Mouse (Mus musculus): ENCODE data around the gene Vps53.

The Vps53 gene

DNA sequence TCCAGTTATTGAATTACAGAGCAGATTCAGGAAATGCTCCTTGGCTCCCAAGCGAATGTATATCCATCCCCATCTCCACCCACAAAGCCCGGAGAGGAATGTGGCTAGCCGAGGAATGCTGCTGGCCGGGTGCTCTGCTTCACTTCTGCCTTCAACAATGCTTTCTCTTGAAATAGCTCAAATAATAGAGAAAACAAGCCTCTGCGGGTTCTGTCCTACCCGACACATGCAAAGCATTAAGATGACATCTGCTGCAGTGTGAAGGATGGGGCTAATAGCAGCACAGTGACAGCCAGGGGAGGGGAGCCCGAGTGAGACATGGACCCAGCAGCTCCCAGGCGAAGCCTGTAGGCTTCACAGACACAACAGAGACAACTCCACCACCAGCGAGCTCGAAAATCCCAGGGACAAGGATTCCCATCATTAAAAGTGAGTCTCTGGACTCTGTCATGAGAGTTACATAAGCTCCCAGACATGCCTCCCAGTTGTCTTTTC, 59.0 kb downstream of the Vps53 start:
- CTCF ChIA-PET = interaction anchor here (0.6 kb wide), 1 partner anchor 17 kb away, joined by 5 read pairs; no protein-coding TSS in a partner anchor

DNA sequence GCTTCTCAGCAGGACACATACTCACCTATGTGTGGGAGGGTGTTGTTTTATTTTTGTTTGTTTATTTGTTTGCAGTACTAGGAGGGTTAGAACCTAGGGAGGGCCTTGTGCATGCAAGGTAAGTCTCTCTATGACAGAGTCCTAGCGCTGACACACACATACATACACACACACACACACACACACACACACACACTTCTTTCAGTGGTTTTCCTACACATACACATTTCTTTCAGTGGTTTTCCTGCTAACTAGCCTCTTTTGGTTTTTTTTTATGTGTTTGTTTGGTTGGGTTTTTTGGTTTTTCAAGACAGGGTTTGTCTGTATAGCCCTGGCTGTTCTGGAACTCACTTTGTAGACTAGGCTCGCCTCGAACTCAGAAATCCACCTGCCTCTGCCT, 69.0 kb downstream of the Vps53 start:
- CTCF ChIA-PET = no interaction called here

DNA sequence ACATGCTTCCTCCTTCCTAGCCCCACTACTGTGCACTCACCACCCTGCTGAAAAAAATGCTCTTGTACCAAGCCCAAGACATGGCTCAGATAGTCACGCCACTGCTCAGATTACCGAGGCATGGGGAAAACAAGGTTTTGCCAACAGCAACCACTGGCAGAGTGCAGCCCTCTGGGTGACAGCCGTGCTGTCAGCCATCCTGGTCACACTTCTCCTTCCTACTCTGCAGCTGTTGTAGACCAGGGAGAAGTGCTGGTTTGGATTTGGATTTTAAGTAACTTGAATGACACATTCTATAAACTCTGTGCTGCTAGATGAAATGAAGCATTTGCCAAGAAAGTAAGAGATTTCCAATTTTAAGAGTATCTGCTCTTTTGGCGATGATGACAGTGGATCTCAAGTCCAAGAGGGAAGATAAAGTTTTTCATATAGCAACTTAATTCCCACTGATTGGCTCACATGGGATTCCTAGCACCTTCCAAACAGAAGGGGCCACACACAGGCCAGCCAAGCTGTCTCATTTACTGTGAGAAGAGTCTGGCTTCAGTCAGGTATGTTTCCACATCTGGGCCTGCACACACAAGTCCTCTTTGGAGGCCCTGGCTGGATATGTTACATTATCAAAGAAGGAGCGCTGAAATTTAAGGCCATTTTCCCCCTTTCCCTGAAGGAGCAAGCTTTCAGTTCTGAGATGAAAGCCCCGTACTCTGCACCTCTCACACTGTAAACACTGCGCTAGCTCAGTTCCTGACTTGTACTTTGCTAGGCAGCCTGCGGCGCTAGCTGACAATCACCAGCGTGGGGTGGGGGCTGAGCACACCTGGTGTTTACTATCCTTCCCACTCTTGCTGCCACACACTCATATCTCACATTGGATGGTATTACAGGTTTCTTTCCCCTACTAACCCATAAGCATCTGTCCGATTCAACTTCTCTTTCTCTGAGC, 72.6 kb downstream of the Vps53 start:
- CTCF ChIA-PET = interaction anchor here (0.6 kb wide), 1 partner anchor 28 kb away, joined by 4 read pairs; no protein-coding TSS in a partner anchor

- CTCF ChIA-PET = interaction anchor here (0.9 kb wide), 1 partner anchor 15 kb away, joined by 3 read pairs; no protein-coding TSS in a partner anchor
Measured at GRCm38 (mm10) chr11:76101154-76101553, 78.3 kb downstream of the Vps53 start.

- CTCF ChIA-PET = no interaction called here
Measured at GRCm38 (mm10) chr11:76099193-76099975, 80.1 kb downstream of the Vps53 start.

GRCm38 (mm10) chr11:76093610-76094009, 85.8 kb downstream of the Vps53 start:
- CTCF ChIA-PET = no interaction called here

DNA sequence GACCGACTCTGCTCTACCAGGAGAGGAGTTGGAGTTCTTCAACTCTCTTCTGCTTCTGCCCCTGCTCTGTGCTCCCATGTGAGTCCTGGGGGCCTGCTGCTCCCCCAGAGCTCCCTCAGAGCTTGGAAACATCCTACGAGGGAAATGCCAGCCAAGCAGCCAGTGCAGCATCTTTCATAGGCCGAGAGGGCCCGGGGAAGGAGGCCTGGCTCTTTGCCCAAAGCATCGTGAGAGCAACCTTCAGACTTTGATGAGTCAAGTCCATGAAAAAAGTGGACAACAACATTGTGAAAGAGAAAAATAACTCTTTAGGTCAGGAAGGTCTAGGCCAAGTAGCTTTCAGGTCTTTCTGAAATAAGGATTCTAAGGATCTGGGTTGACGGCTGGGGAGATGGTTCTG, 89.7 kb downstream of the Vps53 start:
- CTCF ChIA-PET = no interaction called here

- CTCF ChIA-PET = interaction anchor here (0.7 kb wide), 1 partner anchor 1130 kb away, joined by 5 read pairs; no protein-coding TSS in a partner anchor
Measured at GRCm38 (mm10) chr11:76088506-76088905, 90.9 kb downstream of the Vps53 start.

DNA sequence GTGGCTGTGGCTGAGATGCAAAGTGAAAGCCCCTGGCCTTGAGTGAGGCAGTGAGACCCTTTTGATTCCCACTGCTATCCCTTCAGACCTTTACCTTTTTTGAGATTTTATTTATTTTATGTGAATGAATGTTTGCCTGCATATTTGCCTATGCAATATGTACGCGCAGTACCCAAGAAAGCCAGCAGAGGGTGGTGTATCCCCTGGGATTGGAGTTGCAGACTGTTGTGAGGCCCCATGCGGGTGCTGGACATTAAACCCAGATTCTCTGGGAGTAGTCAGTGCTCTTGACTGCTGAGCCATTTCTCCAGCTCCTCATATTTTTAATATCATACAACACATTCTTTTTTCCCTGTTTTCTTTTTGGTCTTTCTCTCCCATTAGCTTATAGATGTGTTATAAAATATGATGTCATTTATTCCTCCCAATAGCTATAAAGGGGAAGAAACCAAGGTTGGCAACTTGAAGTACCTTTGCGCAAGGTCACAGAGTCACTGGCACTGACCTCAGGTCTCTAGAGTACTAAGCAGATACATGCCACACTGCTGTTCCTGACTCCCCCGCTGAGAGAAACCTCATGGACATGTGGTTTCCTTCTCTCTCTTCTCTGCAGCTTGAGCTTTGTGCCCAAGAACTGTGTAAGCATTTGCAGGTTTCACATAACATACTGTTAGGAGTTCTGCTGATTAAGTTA, 93.4 kb downstream of the Vps53 start:
- CTCF ChIA-PET = interaction anchor here (0.6 to 1.0 kb wide), 3 partner anchors 15 to 230 kb away, joined by 3 read pairs; no protein-coding TSS in a partner anchor

- CTCF ChIA-PET = no interaction called here
Measured at GRCm38 (mm10) chr11:76084943-76085342, 94.5 kb downstream of the Vps53 start.

DNA sequence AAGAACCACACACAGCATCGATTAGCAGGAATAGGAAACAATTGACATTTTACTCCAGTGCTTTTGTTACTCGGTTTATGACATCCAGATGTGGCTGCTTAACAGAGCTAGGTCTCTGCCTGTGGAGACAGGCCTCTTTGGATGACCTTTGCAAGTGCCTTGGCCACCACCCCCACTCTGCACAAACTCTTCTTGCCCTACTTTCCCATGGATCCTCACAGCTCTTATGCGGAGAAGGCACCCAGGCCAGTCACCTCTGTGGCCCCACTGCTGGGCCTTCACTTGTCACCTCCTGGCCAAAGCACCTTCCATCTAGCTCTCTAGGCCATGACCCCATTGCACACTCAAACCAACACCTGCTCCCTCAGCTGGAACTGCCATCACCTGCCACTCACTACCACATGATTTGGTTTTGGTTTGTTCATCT, 95.5 kb downstream of the Vps53 start:
- CTCF ChIA-PET = no interaction called here

DNA sequence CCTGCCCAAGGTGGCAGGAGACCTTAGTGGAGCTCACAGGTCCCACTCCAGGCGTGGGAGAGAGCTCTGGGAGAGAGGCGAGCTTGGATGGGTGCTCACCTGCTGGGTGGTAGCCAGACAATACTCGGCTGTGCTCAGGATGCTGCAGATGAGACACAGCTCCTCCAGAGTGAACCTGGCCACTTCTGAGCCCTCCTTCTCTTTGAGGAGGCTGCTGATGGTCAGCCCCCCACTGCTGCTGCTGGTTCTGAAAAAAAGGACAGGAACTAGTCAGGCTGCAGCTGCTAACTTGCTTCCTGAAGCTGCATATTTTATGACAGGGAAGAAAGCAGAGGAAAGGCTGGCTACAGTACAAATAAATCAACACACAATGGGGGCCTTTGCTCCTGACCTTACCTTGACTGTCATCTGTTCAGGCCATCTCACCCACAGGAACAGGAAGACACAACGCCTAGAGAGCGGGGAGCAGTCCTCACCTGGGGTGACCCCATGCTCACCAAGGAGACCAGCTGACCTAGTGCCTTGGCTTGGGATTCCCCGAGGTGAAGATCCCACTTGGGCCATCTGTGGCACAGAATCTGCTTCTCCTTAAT, 98.3 kb downstream of the Vps53 start:
- CTCF ChIA-PET = no interaction called here

DNA sequence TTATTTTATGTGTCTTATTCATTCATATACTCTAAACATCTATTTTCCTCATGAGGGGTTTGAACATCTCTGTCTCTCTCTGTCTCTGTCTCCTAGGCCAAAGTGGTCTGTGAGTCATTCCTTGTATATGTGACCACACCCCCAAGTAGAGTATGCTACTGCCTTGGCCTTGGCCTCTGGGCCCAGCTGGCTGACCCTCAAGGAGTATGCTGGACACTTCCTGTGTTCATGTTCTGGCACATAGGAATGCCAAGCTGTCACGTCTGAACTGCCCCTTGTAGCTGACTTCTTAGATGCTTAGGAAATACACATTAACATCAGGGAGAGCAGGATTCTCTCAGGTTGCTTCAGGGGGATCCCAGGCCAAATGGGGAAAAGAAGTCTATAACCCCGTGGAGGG, 99.2 kb downstream of the Vps53 start:
- CTCF ChIA-PET = no interaction called here

DNA sequence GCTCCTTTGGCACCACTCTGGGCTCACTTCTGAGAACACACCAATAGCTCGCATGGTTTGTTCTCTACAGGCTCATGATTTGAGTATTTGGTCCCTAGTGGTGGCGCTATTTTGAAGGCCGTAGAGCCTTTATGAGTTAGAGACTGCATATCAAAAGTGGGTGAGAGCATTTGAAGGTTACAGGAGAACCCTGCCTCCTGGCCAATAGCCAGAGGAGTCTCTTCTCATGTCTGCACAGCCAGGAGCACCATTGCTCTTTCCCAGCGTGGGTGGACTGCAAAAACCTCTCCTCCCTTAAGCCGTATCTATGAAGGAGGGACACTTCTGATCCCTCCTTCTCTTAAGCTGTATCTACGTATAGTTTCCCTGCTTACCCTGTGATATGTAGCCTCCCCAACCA, 102.1 kb downstream of the Vps53 start:
- CTCF ChIA-PET = interaction anchor here (0.5 kb wide), 1 partner anchor 9 kb away, joined by 5 read pairs; no protein-coding TSS in a partner anchor

DNA sequence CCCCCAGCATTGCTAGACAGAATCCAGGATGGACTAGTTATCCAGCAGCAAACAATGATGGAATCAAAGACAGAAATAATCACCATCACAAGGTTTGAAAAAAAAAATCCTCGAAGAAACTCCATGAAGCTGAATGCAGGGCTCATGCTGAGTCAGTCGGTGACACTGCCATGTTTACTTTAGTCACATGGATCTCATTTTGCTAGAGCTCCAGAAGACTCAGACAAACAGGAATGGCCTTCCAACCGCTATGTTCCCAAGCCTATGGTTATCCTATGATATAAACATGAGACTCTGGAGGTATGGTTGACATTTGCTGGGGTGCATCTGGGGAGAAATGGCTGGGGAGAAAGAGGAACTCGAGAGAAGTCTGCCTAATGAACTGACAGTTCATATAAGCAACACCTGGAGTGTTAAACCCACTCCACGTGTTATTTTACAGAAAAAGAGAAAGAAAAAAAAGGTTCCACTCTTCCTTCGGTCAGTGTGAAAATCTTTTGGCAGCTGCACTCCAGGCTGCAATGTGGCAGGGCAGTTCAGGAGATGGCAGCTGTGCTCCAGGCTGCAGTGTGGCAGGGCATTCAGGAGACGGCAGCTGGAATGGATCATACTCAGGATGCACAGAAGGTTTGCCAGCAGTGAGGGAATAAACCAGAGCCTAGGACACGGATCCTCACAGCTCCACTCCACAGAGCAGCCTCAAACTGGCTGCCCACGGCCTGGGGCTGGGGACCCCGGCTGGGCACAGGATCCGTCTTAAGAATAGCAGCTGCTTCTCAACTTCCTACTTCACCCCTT, 105.0 kb downstream of the Vps53 start:
- CTCF ChIA-PET = no interaction called here

DNA sequence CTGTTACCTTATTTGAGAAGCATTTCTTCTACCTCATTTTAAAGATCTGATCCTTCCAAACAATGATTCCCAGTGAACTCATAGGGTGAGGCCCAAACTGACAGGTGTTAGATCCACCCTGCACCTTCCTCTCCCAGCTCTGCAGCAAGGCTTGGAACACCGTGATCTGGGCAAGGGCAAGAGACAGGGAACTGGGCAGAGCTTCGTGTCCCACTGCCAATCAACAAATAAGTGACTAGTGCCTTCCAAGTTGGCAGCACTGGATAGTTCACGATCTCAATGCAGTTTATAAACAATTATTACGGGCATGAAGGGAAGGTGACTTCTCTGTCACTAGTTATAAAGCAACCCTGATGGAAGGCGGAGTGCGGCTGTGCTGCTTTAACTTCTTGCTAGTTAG, 109.6 kb downstream of the Vps53 start:
- CTCF ChIA-PET = no interaction called here

- CTCF ChIA-PET = no interaction called here
Measured at GRCm38 (mm10) chr11:76066563-76067156, 112.8 kb downstream of the Vps53 start.

GRCm38 (mm10) chr11:76065521-76066095, 113.8 kb downstream of the Vps53 start:
- CTCF ChIA-PET = no interaction called here

GRCm38 (mm10) chr11:76064411-76064810, 115.0 kb downstream of the Vps53 start:
- CTCF ChIA-PET = no interaction called here

DNA sequence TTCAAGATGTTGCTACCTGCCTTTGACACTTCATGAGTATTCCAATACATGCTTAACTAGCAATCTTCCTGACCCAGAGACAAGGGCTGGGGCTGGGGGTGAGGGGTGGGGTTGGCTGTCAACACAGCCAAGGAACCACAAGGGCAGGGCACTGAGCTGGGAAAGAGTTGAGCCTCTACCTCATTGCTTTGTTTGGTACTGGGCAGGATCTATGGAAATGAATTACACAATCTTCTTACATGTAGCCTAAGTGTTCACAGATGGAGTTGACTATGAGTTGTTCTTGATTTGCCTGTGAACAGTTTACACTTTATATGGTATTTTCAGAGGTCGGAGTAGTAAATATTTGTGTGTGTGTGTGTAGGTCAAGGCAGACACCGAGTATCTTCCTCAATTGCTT, 118.5 kb downstream of the Vps53 start:
- CTCF ChIA-PET = no interaction called here
